Mouse (Mus musculus): ENCODE results near the gene Nxph3.

GRCm38 (mm10) chr11:95479458-95479857 lies 34.9 kb downstream of the Nxph3 start:
- TF ChIP-seq CTCF (conservative IDR thresholded peaks at IDR 0.05; ENCODE audit: insufficient read depth, insufficient read length, low read depth, low read length) (0 out of 2 replicates have a peak, but pooled peaks have one; percentile 5), POLR2A (IDR thresholded peaks at IDR 0.05; ENCODE audit: low read depth, low read length) (no peak)

Data from kidney, adult 2 months (tissue).